Mouse (Mus musculus): ENCODE results near the gene Eppin.

GRCm38 (mm10) chr2:164544454-164545097 is 48.8 kb downstream of the Eppin start:
- TF ChIP-seq POLR2A (IDR thresholded peaks at IDR 0.05; ENCODE audit: insufficient read depth, low read length) (no peak), CTCF (IDR thresholded peaks at IDR 0.05; ENCODE audit: low read depth, low read length) (no peak), EP300 (IDR thresholded peaks at IDR 0.05; ENCODE audit: insufficient read depth, low read depth, low read length) (no peak)
